Mouse (Mus musculus): ENCODE data around the gene Stk39.
"Not testable (repeated sequence)": the region's sequence is repeated elsewhere in the genome, so short reads cannot be mapped to it uniquely, and the experiment has no call there.

Stk39 gene

DNA sequence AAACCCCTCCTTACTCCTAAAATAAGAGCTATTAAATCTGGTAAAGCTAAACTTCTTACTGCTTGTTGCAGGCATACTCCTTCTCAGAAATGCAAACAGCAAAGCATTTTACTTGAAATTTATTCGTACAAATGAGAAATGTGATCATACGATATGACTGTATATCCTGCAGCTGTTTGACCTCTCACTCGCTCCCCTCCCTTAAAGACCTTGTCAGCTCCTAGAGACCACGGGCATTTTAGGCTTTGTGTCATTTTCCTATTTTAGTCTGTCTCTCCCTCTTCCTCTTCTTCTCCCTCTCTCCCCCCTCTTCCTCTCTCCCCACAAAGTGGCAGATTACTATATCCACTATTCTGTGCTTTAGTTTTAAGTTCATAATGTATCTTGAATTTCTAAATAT is 200.8 kb downstream of the Stk39 start:
- DNase-seq, result no peak

DNA sequence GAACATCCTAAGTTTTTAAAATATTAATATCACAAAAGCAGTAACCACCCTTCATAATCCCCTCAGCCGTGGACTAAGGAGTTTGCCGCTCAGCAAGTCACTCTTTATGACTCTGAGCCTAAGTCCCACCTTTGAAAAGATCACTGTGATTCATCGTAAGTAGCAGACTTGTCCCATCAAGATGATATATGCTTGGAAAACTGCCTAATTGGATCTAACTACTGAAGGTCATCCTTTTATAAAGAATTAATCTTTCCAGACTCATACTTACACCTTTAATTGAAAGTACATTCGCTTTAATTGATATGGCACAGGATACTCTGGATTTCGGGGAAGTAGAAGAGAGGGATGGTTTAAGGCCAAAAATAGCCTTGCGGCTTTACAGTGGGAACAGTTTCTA is 201.2 kb downstream of the Stk39 start:
- DNase-seq, result no peak

DNA sequence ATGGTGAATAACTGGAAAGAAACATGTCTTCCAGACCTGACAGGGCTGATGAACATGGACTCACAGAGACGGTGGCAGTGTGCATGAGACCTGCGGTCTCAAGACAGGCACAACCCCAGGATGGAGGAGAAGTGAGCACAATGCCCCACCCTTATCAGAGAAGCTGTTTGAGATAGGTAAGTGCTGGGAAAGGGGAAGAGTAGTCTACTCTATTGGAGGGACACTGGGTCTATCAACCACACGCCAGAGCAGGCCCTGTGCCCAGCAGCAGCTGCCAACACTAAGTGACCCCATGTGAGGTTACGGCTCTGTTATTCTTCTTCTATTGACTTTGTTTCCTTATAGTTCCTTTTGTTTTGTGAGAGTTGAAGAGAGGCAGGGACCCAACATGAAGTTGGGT is 202.4 kb downstream of the Stk39 start:
- no peak for DNase-seq

DNA sequence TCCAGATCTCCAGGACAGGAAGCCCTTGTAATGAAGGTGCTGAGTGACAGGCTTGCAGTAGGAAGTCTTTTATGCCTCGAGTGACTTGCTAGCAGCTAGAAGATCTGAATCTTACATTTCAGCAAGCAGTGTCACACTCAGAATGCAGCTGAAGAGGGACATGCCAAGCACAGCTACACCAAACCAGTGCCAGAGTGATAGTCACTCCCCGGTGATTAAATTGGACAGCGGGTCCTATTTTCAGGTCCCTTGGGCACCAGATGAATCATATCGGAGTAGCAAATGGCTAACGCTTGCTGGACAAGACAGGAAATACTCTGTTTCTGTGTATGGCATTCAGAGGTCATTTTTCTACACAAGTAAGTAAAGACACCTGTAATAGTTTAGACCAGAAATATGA is 207.2 kb downstream of the Stk39 start:
- DNase-seq, result no peak

DNA sequence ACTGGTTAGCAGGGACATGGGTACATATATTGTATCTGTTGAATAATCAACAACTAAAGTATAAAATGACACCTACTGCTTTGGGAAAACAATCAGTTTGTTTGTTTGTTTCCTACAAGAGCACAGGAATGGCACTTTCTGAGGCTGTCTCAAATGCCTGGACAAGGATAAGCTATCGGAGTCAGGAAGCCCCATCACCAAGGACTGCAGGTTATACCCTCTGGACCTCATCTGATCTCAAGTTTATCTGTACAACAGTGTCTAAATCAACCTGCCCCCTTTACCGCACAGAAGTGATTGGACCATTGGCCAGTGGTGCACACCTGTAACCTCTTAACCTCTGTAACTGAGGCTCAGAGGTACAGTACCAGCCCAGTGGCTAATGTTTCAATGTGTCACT is 211.2 kb downstream of the Stk39 start:
- DNase-seq, result no peak

DNA sequence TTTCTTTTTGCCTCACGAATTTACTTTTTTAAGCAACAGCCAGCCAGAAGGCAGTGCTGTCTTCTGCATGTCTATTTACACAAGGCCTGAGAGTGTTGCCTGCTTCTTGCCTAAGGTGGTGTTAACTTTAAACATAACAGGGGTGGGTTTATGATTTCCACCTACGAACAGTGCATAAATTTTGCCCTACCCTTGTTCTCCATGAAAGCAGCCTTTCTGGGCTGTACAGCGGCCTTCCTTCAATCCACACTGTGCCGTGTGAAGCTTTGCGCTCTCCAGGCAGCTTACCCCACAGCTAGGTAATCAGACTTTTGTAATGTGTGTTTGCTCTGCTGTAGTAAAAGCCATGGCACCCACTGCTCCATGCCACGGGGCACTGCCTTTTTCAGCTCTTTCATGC is 214.5 kb downstream of the Stk39 start:
- DNase-seq, result no peak

DNA sequence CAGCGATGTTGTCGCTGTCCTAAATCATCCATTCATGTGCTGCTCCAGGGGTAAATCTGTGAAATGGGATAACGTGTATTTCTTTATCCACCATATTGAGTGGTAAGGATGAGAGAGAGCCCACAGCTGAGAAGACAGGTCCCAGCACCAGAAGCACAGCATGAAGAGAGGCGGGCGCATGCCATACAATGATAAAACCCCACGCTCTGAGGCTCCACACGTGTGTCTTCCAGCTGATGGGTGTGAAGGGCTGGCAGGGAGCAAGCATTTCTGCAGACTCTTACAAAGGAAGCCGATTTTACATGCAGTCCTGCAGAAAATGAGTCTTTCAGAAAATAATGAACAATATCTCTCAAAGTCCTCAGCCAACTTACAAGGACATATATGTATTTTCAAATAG is 215.6 kb downstream of the Stk39 start:
- no peak for DNase-seq

DNA sequence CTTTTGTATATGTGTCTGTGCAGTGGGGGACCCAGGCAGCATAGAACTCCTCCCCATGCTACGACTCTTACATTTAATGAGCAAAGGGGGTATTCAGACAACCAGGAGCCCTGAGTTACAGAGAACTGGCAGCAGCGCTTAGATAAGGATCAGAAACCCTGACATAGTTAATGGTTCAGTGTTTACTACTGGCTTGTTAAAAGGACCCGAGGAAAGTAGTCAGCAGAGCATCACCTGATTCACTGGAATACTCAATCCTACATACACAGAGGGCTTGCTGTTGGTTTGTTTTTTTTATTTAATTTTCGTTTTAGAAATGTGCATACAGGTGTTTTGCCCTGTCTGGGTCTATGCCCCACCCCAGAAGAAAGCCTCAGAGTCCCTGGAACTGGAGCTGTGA is 217.3 kb downstream of the Stk39 start:
- no peak for DNase-seq

DNA sequence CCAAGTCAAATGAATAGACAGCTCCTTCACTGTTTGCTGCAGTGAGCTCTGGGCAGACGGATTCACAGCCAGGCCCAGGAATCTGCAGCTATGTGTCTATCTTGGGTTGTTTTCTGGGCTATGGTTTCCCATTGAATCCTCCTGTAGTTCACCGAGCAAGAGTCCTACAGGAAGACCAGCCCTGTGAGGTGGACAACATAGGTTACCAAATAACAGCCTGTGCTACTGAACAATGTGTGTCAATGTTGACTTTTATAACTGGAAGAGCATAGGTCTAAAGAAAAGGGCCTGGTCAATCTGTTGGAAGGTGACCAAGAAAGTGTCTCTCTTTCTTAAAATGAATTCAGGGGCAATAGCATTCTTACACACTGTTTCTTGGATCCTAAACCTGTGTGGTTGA is 218.8 kb downstream of the Stk39 start:
- DNase-seq, result no peak

DNA sequence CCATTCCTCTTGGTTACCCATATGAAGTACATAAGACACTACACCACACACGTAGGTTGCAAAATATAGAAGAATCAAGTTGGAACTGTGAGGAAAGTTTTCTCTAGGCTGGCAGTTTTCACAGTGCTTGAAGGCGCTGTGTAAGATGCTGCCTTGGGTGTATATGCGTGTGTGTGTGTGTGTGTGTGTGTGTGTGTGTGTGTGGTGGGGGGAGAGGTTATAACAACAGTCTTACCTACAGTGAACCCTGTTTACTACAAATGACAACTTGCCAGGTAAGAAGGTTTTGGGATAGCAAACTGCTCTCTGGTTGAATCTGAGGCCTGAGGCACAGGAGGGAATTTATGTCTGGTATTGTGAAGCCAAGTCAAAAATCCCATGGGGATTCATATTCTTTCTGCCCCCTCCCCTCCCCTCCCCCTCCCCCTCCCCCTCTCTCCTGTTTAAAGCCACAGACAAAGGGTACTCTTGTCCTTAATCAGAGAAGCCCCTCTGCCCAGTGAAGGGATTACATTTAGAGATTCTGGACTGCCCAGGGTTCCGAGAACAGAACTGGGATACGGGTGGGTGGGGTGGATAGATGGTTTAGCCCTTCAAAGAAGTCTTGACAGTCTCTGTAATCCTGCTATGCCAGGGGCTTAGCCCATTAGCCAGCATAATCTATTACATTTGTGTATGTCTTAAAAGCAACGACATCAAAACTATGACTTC is 219.9 kb downstream of the Stk39 start:
- DNase-seq, result no peak

DNA sequence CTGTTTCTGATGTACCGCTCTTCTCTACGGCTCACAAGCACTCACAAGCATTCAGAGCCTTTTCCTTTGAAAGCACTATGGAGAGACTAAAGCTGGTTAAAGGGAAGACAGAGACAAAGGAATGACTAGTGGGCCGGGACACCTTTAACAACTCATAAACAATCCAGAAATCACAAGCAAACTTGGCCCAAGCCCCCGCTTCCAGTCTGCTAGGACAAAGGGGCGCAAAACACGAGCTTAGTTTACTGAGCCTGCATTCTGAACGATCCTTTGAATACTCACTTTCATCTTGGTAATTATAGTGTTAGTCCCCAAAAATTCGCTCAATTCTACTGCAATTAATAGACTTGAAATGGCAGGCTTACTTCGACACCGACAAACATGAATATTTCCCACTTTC is 221.2 kb downstream of the Stk39 start:
- no peak for DNase-seq

DNA sequence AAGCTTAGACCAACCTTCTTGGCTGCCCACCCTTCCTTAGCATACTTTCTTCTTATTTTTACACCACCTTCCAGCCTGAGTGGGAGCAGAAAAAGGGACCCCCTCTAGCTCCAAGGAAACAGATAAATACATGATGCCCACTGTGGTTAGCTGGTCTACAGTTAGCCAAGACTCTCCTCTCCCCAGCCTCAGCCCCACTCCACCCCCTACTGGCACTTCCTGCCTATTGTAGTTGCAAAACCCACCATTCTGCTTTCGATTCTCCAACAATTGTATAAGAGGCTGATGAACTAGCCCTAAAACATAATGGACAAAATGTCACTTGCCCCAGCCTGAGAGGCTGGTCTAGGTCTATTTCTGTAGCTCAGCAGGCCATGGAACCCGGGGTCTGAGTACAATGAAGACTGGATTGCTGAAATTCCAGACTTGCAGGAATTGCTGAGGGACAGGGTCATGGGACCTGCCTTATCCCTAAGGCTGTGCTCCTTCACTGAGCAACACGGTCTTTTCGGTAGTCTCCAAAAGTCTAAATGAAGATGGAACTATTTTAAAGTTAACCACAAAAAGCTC is 222.1 kb downstream of the Stk39 start:
- DNase-seq, result no peak

DNA sequence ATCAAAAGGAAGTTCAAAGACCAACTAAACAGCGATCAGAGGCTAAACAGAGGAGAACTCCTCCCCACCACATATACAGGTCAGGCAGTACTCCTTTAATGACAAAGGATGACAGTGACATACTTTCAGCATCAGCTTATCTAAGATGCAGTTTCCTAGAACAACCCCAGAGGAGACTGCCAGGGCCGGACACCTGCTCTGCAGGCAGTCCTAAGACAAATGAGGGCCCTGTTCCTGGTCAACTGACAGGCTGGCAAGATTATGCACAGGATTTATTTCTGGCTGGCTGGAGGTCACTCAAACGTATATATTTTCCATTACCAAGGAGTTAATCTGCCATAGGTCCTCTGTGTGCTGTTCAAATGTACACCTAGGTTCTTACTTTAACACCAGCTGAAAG is 225.8 kb downstream of the Stk39 start:
- peak; percentile 18 to 48 for DNase-seq

DNA sequence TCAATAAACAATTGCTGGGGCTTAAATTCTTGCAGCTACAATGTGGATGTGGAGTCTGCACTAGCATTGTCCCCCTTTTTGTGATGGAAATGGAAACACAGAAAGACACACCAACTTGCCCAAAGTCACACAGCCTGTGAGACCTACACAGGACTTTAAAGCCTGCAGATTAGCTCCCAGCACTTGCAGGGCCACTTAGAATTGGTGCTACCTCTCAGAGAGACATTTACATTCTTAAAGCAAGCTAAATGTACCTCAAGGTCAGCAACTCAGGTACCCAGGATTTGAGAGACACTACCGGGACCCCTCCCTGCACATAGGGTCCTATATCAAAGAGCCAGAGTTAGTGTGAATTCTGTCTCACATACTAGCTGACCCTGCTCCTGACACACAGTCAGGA is 227.5 kb downstream of the Stk39 start:
- no peak for DNase-seq

DNA sequence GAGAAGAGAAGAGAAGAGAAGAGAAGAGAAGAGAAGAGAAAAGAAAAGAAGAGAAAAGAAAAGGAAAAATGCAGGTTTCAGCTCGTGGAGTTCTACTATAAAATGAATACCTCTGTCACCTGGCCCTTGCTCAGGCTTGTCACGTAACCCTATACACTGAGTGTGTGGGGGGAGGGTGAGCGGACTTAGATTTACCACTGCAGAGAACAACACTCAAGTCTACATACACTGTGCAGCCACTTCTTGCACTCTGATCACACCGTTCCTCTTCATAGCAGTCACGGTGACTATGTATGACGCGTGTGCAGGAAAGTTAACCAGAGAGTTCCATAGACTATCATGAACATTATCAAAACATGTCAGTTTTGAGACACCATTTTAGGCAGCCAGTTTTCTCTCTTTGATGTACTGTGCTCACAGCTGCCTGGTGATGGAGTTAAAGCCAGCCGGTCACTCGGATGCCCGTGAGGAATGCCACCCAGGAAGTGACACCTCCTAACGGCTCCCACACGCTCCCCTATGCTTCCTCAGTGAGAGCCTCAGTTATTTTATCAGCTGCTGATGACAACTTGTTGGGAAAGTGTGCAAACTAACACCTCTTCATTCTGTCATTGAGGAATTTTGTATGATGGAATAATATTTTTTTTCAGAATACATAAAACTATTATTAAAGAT is 228.1 kb downstream of the Stk39 start:
- DNase-seq, result no peak

DNA sequence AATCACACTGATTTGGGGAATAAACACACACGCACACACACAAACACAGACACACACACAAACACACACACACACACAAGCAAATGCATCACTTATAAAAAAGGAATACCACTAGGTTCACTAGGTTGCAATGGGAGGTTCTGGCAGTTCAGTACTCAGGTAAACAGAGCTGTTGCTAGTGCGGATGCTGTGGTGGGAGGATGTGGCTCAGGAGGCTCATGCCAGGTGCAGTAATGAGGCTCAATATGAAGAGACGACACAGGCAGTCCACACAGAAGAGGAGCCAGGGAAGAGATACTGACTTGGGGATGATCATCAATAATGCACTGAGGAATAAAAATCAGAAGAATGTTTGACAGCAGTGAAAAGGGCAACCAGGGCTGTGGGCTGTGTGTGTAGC is 228.8 kb downstream of the Stk39 start:
- DNase-seq, result no peak

DNA sequence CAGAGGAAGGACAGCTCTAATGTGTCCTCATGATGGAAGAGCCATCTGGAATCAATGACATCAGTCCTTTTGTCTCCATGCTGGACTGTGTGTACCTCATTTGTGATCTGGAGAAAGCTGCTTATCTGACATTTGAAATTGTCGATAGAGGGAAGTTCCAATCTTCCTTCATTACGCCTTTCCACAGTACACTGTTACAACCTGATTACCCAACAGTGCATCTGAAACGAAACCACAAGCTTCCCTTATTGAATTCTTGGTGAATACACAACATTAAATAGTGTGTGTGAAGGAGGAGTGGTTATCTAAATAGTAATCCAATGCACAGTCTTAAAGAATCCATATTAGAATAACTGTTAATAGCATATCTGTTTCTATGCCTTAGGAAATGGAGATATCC is 230.0 kb downstream of the Stk39 start:
- DNase-seq, result no peak

DNA sequence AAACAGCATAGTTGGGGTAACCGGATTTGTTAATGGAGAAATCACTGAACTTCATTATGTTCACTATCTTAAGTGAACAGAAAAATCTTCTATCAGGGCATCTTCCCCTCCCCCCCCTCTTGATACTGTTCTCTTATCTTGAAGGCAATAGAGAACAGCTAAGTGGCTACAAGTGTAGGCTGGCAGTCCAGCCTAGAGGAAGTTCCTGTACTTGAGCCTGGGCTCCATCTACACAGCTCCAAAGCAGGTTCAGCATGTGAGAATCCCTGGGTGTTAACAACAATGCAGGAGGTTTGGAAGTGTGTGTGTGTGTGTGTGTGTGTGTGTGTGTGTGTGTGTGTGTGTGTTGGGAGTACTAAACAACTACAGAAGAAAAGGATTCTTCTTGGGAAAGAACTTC is 230.4 kb downstream of the Stk39 start:
- DNase-seq, result no peak

DNA sequence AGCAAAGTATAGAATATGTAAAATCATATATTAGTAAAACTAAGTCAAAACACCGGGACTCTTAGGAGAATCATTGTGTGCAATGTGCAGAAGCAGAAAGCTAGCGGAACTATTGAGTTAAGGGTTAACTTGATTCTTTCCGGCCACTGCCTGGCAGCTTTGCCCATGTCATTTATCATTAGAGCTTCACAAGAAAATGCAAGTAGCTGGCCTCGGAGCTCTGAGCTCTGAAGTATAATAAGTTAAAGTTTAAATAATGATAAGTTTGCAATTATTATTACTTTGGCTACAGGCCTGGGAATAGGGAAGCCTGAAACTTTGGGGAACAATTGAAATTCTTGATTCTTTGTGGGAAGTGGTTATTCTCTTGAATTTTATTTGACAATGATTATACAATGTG is 232.7 kb downstream of the Stk39 start:
- DNase-seq, result not testable (repeated sequence)

DNA sequence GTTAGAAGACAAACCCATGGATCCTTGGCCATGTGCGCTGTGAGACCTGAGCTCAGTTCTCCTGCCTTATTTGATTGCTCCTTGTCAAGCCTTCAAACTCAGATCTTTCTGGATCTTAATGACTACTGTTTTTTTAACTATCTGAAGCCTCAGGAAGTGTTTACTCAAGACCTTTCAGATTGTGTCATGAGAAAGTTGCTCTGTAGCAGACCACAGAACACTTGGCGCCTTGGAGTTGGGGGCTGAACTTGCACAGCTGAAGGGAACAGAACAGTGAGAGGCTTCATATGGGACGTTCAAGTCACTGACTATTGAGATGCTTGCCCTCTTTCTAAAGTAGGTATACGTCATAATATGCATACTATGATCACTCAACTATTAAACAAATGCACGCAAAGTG is 239.1 kb downstream of the Stk39 start:
- DNase-seq, result no peak

DNA sequence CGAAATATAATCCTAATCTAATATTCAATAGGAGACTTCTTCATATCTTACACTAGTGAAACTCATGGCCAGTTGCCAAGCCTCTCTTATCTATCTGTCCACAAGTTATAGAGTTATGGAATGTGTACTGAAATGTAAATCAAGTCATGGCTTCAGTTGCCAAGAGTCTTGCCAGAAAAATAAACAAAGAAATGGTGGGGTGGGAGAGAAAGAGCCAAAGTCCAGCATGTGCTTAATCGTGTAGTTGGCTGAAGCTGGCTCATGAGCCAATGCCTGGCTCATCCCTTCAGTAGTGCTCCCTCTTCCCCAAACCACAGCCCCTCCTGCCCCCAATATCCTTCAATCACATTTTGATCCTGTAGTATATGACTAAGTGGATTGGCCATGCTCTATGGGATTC is 242.2 kb downstream of the Stk39 start:
- no peak for DNase-seq

DNA sequence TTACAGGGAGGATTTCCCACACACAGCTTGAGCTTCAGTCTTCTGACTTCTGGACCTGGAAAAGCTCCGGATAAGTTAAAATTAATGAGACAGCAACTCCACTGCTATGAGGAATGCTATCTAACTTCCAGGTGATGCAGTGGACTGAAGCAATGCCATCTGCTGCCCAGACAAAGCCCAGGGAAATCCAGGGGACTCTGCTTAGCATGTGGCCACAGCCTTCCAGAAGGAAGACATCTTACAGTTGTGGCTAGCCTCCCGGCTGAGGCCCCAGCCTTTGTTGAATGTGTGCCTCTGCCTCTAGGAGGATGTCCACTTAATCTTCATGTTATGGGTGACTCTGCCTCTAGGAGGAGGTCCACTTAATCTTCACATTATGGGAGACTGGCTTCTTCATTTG is 243.0 kb downstream of the Stk39 start:
- no peak for DNase-seq

DNA sequence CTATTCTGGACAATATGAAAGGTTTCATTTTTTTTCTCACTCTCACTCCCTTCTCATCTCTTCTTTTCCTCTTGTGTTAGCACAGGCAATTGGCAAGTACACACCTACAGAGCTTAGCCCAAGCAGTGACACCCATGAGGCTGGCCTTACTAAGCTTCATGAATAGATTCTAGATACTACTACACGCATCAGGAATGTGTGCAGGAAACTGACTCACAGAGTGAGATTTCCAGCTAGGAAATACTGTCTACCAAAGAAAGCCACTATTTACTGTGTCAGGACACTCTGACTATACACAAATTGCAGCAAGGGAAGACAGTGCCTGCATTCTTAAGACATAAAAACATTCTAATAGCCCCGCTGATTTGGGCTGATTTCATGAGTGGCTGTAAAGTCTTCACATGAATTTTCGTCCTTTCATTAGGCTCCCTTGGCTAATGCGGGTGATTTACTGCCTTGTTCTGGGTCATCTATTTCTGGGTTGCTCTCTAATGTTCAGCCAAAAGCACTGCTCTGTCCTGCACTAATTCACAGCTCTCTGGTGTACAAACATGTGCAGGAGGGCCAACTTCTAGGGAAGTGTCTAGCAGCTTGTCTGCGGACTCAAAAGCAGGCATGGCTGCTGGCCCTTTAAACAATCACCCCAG is 249.7 kb downstream of the Stk39 start:
- DNase-seq, result peak; percentile 14 to 15

DNA sequence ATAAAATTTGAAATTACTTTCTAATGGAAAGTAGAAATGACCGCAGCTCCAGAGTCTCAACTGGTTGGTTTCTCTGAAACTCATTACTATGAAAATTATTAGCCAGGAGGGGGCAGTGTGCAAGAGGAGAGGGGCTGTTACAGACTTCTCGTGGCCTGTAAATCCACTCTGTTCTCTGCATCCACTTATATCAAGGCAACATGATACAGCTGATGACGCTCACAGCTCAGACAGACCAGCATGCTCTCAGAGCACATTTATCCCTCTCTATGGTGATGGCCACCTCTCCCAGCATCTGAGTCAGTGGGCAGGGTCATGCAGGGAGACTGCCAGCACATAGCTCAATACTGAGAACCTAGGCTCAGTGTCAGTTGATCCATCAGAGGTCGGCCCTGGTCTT is 250.8 kb downstream of the Stk39 start:
- DNase-seq, result no peak
